Mouse (Mus musculus): Measurements from ENCODE around the gene Tbc1d22a.
"Not testable (repeated sequence)": the region's sequence is repeated elsewhere in the genome, so short reads cannot be mapped to it uniquely, and the experiment has no call there.

Gene Tbc1d22a

GRCm38 (mm10) chr15:86213753-86214548 lies at the start of gene Tbc1d22a:
Tbc1d22a (plus strand) TSS chr15:86214459.
- peak; percentile 98 for DNase-seq (ENCODE audit: extremely low spot score, low spot score)

GRCm38 (mm10) chr15:86164718-86165345 lies 49.4 kb upstream of the Tbc1d22a start:
- DNase-seq (ENCODE audit: extremely low spot score, low spot score) = no peak

GRCm38 (mm10) chr15:86165811-86166590 lies 48.3 kb upstream of the Tbc1d22a start:
- DNase-seq (ENCODE audit: extremely low spot score, low spot score) = no peak

- DNase-seq (ENCODE audit: extremely low spot score, low spot score) = no peak
Observed at GRCm38 (mm10) chr15:86167032-86167655, 47.1 kb upstream of the Tbc1d22a start.

- no peak for DNase-seq (ENCODE audit: extremely low spot score, low spot score)
Observed at GRCm38 (mm10) chr15:86167787-86168504, 46.3 kb upstream of the Tbc1d22a start.

- no peak for DNase-seq (ENCODE audit: extremely low spot score, low spot score)
Observed at GRCm38 (mm10) chr15:86168505-86168867, 45.8 kb upstream of the Tbc1d22a start.

GRCm38 (mm10) chr15:86168941-86169816 lies 45.1 kb upstream of the Tbc1d22a start:
- DNase-seq (ENCODE audit: extremely low spot score, low spot score) = no peak

GRCm38 (mm10) chr15:86169817-86170110 lies 44.5 kb upstream of the Tbc1d22a start:
- no peak for DNase-seq (ENCODE audit: extremely low spot score, low spot score)

GRCm38 (mm10) chr15:86171316-86171715 lies 42.9 kb upstream of the Tbc1d22a start:
- no peak for DNase-seq (ENCODE audit: extremely low spot score, low spot score)

- DNase-seq (ENCODE audit: extremely low spot score, low spot score) = no peak
Observed at GRCm38 (mm10) chr15:86172124-86172523, 42.1 kb upstream of the Tbc1d22a start.

- DNase-seq (ENCODE audit: extremely low spot score, low spot score) = no peak
Observed at GRCm38 (mm10) chr15:86172526-86172925, 41.7 kb upstream of the Tbc1d22a start.

- no peak for DNase-seq (ENCODE audit: extremely low spot score, low spot score)
Observed at GRCm38 (mm10) chr15:86173136-86173985, 40.9 kb upstream of the Tbc1d22a start.

GRCm38 (mm10) chr15:86175253-86176050 lies 38.8 kb upstream of the Tbc1d22a start:
- DNase-seq (ENCODE audit: extremely low spot score, low spot score) = no peak

GRCm38 (mm10) chr15:86176166-86176565 lies 38.1 kb upstream of the Tbc1d22a start:
- DNase-seq (ENCODE audit: extremely low spot score, low spot score) = no peak

GRCm38 (mm10) chr15:86176771-86177702 lies 37.2 kb upstream of the Tbc1d22a start:
- no peak for DNase-seq (ENCODE audit: extremely low spot score, low spot score)

- DNase-seq (ENCODE audit: extremely low spot score, low spot score) = not testable (repeated sequence)
Observed at GRCm38 (mm10) chr15:86177703-86178251, 36.5 kb upstream of the Tbc1d22a start.

- no peak for DNase-seq (ENCODE audit: extremely low spot score, low spot score)
Observed at GRCm38 (mm10) chr15:86178594-86178993, 35.7 kb upstream of the Tbc1d22a start.
